Mouse (Mus musculus): ENCODE data around the gene Ddx47. TPM values are rescaled to one million over a fixed set of nuclear protein-coding genes. Genes with fewer than 3 reads are reported as not detected.

Ddx47 gene
- polyA plus RNA-seq, 1 experiment, result 83.0 TPM

DNA sequence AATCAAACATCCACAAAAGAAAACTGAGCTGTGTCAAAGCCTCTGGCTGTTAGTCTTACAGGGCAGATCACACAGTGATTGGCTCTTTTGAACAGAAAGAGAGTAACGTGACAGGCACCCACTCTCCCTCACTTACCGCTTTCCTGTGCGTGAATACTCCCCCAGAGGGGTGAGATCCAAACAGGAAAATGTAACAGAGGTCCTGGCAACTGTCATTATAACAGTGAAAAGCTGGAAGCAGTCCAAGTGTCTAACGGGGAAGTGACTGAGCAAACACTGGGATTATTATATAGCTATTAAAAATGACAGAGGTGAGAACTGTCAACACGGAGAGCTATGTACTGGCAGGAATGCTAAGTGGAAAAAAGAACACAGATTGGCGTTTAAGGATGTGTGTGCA lies 34.8 kb upstream of the Ddx47 start:
- Histone ChIP-seq H3K27me3 (ENCODE audit: control insufficient read depth, insufficient read depth, low read length) (no peaks in the 10 kb centered on the region), H3K4me3 (replicated peaks; ENCODE audit: insufficient read depth, low read depth, low read length) (no peak overlapping the region), H3K4me1 (ENCODE audit: control insufficient read depth, insufficient read depth, low read length) (no peaks in the 10 kb centered on the region), H3K27ac (ENCODE audit: insufficient read depth, low read length) (no peak overlapping the region)
- 29% methylated on average over 6 of the region's 6 CpGs for WGBS
- DNase-seq, result no peak
- TF ChIP-seq CTCF (IDR thresholded peaks at IDR 0.05; ENCODE audit: borderline replicate concordance, insufficient read depth, low read depth, low read length) (no peak), POLR2A (IDR thresholded peaks at IDR 0.05; ENCODE audit: borderline replicate concordance, insufficient read depth, low read length) (no peak)

DNA sequence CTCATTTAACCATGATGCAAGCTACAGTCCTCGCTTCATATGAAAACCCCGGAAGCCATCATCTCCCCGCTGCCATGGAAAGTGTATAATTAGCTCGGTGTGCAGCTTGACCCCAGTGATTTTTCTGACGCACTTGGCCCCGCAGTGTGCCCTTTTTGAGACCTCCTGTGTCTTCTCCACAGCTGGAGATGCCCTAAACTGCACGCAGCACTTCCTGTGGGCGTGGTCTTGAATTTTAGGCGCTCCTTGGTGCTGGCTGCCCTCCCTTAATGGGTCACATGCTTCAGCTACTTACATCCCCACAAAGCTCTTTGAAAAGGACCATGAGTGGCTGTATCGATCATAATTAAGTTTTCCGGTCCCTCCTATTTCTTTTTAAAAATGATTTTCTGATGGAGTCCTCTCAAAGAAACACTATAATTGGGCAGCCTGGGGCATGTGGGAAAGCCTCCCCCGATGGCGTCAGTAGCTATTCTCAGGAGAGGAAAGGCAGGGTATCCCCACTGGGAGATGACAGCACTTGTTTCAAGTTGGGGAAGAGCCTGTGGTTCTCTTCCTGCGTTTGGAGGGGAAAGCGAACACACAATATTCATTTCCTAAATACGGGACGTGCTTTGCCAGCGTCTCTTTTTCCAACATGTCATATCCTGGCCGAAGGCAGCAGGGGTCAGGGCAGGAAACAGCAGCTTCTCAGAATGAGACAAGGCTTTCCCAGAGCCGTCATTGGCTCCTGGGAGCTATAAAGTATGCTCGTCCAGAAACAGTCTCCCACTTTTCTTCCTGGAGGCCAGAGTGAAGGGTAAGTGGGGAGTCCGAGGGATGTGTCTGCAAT lies 30.0 kb upstream of the Ddx47 start, which contains the start of gene Apold1:
Gene Apold1 (plus strand): TSS at position 488 of the 832 bp plus-strand sequence.
- Histone ChIP-seq H3K27ac (ENCODE audit: insufficient read depth, low read length) (0 out of 2 replicates have a peak within 1 kb of the TSS, but pooled peaks have one; percentile 6), H3K4me1 (ENCODE audit: control insufficient read depth, insufficient read depth, low read length) (no peaks in the 10 kb centered on the region), H3K4me3 (replicated peaks; ENCODE audit: insufficient read depth, low read depth, low read length) (no peak within 1 kb of the TSS), H3K27me3 (ENCODE audit: control insufficient read depth, insufficient read depth, low read length) (no peaks in the 10 kb centered on the region)
- no peak for TF ChIP-seq CTCF (IDR thresholded peaks at IDR 0.05; ENCODE audit: borderline replicate concordance, insufficient read depth, low read depth, low read length)
- TF ChIP-seq POLR2A (IDR thresholded peaks at IDR 0.05; ENCODE audit: borderline replicate concordance, insufficient read depth, low read length), result no peak
- no peak for DNase-seq
- WGBS, result 55% methylated on average over 22 of the region's 22 CpGs

DNA sequence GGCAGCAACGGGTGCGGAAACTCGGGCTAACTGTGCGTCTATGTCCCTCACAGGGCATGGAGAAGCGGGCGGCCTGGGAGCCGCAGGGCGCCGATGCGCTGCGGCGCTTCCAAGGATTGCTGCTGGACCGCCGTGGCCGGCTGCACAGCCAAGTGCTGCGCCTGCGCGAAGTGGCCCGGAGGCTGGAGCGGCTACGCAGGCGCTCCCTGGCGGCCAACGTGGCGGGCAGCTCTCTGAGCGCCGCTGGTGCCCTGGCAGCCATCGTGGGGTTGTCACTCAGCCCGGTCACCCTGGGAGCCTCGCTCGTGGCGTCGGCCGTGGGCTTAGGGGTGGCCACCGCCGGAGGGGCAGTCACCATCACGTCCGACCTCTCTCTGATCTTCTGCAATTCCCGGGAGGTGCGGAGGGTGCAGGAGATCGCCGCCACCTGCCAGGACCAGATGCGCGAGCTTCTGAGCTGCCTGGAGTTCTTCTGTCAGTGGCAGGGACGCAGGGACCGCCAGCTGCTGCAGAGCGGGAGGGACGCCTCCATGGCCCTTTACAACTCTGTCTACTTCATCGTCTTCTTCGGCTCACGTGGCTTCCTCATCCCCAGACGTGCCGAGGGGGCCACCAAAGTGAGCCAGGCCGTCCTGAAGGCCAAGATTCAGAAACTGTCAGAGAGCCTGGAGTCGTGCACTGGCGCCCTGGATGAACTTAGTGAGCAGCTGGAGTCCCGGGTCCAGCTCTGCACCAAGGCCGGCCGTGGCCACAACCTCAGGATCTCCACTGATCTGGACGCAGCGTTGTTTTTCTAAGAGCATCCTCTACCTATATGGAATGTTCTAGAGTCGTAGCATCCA lies 27.7 kb upstream of the Ddx47 start:
- TF ChIP-seq POLR2A (IDR thresholded peaks at IDR 0.05; ENCODE audit: borderline replicate concordance, insufficient read depth, low read length) (peak; percentile 70), CTCF (IDR thresholded peaks at IDR 0.05; ENCODE audit: borderline replicate concordance, insufficient read depth, low read depth, low read length) (peak; percentile 52)
- 3% methylated on average over 62 of the region's 62 CpGs for WGBS
- H3K27me3 ChIP-seq (ENCODE audit: control insufficient read depth, insufficient read depth, low read length), result no peaks in the 10 kb centered on the region
- peak overlapping the region; percentile 82 for H3K27ac ChIP-seq (ENCODE audit: insufficient read depth, low read length)
- DNase-seq, result peak; percentile 92
- H3K4me1 ChIP-seq (ENCODE audit: control insufficient read depth, insufficient read depth, low read length), result no peaks in the 10 kb centered on the region
- peak overlapping the region; percentile 72 for H3K4me3 ChIP-seq (replicated peaks; ENCODE audit: insufficient read depth, low read depth, low read length)

DNA sequence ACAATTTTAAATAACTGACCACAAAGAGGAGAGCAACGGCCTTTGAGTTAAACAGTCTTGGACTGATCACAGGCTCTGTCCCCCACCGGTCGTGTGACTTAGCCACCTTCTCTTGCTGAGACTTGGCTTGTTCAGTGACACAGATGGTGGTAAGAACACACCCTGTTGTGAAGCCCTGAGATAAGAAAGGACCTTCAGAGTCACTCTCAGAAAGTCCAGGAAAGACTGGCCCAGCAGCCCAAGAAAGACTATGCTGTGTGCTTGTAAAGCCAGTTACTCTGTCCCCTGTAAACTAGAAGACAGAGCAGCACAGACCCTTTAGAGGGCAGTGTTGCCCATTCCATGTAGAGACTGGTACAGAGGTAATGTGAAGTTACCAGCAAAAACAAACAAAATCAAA lies 26.7 kb upstream of the Ddx47 start:
- TF ChIP-seq CTCF (IDR thresholded peaks at IDR 0.05; ENCODE audit: borderline replicate concordance, insufficient read depth, low read depth, low read length) (peak; percentile 24; the same call in 1 of the 2 replicates), POLR2A (IDR thresholded peaks at IDR 0.05; ENCODE audit: borderline replicate concordance, insufficient read depth, low read length) (no peak)
- no peaks in the 10 kb centered on the region for H3K4me1 ChIP-seq (ENCODE audit: control insufficient read depth, insufficient read depth, low read length)
- no peak overlapping the region for H3K27ac ChIP-seq (ENCODE audit: insufficient read depth, low read length)
- peak; percentile 26 to 30 for DNase-seq
- H3K4me3 ChIP-seq (replicated peaks; ENCODE audit: insufficient read depth, low read depth, low read length), result no peak overlapping the region
- H3K27me3 ChIP-seq (ENCODE audit: control insufficient read depth, insufficient read depth, low read length), result no peaks in the 10 kb centered on the region
- 42% methylated on average over 3 of the region's 3 CpGs for WGBS

DNA sequence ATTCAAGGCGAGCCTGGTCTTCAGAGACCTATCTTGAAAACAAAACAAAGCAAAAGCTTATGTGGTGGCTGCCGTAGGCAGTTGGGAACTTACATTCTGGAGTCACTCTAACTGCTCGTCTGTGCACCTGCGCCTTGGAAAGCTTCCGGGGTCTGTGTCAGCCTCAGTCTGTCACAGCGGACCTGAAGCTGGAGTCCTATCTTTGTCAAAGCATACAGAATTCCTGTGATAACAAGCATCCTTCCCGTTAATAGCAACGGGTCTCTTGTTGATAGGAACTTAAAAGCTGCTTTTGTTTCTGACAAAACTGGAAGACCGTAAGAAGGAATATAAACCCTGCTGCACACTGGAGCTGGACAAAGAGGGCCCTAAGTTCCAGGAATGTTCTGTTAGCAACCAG lies 23.0 kb upstream of the Ddx47 start:
- Histone ChIP-seq H3K4me1 (ENCODE audit: control insufficient read depth, insufficient read depth, low read length) (no peaks in the 10 kb centered on the region), H3K27ac (ENCODE audit: insufficient read depth, low read length) (no peak overlapping the region), H3K27me3 (ENCODE audit: control insufficient read depth, insufficient read depth, low read length) (no peaks in the 10 kb centered on the region), H3K4me3 (replicated peaks; ENCODE audit: insufficient read depth, low read depth, low read length) (no peak overlapping the region)
- TF ChIP-seq POLR2A (IDR thresholded peaks at IDR 0.05; ENCODE audit: borderline replicate concordance, insufficient read depth, low read length) (no peak), CTCF (IDR thresholded peaks at IDR 0.05; ENCODE audit: borderline replicate concordance, insufficient read depth, low read depth, low read length) (no peak)
- no peak for DNase-seq
- 81% methylated on average over 9 of the region's 9 CpGs for WGBS

DNA sequence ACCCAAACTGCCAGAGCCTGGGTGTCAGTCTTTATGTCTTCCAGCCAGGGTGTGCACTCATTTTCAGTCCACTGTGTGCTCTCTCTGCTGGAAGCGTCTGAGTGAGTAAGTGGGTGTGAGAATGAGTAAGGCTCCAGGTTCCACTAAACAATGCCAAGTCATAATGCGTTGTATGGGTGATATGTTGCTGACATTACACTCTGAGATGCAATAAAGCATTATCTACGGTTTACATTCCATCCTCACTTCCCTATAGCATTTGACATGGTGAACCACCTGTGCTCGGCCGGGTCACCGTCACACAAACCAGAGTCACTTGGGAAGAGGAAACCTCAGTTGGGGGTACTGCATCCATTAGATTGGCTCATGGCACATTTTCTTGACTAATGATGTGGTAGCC lies 20.7 kb upstream of the Ddx47 start:
- no peak for DNase-seq
- TF ChIP-seq CTCF (IDR thresholded peaks at IDR 0.05; ENCODE audit: borderline replicate concordance, insufficient read depth, low read depth, low read length), result no peak
- TF ChIP-seq POLR2A (IDR thresholded peaks at IDR 0.05; ENCODE audit: borderline replicate concordance, insufficient read depth, low read length), result no peak
- Histone ChIP-seq H3K27me3 (ENCODE audit: control insufficient read depth, insufficient read depth, low read length) (no peaks in the 10 kb centered on the region), H3K27ac (ENCODE audit: insufficient read depth, low read length) (no peak overlapping the region), H3K4me1 (ENCODE audit: control insufficient read depth, insufficient read depth, low read length) (no peaks in the 10 kb centered on the region), H3K4me3 (replicated peaks; ENCODE audit: insufficient read depth, low read depth, low read length) (no peak overlapping the region)
- whole genome bisulfite sequencing, result 86% methylated on average over 6 of the region's 6 CpGs

DNA sequence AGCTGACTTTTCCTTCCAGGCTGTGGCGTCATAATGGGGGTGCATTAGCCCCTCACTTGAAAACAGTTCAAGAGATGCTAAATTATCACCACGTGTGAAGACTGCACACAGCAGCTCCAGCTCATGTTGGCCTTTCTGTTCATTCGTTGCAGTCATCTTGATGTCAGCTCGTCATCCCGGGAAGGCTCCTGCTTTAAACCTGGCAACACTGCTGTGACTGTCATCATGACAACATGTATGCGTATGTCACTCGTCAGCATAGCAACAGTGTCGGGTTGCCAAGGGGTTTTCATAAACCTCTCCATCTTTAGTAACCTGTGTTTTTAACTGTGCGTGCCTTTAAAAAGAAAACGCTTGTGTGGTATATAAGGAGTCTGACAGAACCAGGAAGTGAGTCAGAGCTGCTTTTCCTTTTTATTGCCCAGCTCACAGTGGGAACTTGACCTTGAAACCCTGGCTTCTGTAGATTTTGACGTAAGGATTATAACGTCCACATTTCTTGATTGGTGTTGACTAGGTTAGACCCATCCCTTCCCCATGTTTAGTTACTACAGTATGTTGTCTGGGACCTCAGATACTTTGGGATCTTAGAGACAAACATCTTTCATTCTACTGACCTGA lies 17.3 kb upstream of the Ddx47 start:
- Histone ChIP-seq H3K27me3 (ENCODE audit: control insufficient read depth, insufficient read depth, low read length) (no peaks in the 10 kb centered on the region), H3K27ac (ENCODE audit: insufficient read depth, low read length) (no peak overlapping the region), H3K4me3 (replicated peaks; ENCODE audit: insufficient read depth, low read depth, low read length) (no peak overlapping the region), H3K4me1 (ENCODE audit: control insufficient read depth, insufficient read depth, low read length) (no peaks in the 10 kb centered on the region)
- WGBS, result 52% methylated on average over 12 of the region's 12 CpGs
- DNase-seq, result no peak
- TF ChIP-seq POLR2A (IDR thresholded peaks at IDR 0.05; ENCODE audit: borderline replicate concordance, insufficient read depth, low read length), result no peak
- TF ChIP-seq CTCF (IDR thresholded peaks at IDR 0.05; ENCODE audit: borderline replicate concordance, insufficient read depth, low read depth, low read length), result no peak
